Mouse (Mus musculus) c-Kit-positive CD71-negative TER-119-negative erythroid progenitor cells, embryonic 14.5 days (primary cell): ENCODE measurements around the gene Eef1g.
"Not testable (repeated sequence)": the region's sequence is repeated elsewhere in the genome, so short reads cannot be mapped to it uniquely, and the experiment has no call there.

Experiments used
- DNase-seq: peaks from one replicate; pipeline ENCODE4 v3.0.0-alpha.2; 2013; ENCODE audit warnings: low read depth

The Eef1g gene

DNA sequence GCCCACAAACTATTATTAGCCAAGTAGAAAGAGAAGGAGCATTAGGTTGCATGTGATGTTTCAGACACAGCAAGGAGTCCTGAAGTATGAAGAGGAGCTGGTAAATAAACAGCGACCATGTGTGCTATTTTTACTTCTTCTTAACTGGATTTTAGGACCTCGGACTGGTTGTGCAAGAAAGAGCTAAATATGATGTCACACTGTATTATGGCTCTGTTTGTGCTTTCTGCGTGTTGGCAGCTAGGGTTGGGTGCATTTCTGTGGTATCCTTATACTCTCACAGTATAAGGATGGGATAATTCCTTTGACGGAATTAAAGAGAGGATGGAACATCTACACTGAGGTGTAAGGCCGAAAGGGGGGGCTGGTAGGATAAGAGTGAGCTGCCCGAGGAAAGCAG, 21.6 kb upstream of the Eef1g start:
- no peak for DNase-seq

DNA sequence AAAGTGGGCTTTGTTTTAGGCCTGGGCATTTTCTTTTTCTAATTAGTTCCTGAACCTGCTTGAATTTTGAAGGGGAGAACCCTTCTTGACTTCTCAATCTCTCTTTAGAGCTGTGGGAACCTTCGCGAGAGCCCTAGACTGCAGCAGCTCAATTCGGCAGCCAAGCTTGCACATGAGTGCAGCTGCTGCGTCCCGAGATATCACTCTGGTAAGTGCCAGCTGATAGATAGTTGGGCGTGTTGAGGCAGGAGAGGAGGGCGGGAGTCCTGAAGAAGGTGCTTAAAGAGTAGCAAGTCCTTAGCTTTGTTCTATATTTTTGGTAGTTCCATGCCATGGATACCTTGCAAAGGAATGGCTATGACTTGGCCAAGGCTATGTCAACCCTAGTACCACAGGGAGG, 19.9 kb upstream of the Eef1g start:
- DNase-seq, result no peak

DNA sequence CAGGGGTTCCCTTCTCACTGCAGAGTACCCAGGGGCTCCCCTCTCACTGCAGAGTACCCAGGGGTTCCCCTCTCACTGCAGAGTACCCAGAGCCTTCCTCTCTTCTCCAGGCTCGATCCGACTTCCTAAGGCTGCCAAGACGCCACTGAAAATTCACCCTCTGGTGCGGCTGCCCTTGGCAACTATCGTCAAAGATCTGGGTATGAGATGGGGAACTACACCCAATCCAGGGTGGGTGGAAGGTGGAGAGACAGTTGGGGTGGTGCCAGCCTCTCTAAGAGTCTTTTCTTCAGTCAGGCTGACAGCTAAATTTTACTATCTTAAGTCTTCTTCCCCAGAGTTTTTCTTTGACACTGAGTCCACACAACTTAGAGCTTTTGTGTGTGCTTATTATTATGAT, 16.7 kb upstream of the Eef1g start:
- DNase-seq, result no peak

DNA sequence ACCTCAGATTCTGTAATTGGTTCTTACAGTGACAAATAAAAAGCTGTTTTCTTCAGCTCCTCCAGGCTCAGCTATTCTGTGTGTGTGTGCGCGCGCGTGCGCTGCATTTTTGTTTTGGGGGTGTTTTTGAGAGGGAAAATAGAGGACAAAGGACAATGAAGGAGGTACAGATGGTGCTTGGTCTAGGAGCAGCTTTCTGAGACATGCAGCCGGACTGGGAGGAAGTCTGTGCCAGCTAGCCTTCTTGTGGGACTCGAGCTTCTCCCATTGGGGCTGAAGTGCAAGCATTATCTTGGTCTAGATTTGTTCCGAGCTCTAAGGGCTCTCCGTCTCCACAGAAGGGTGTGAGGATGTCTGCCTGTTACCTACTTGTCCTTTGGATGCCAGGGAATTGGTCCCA, 14.6 kb upstream of the Eef1g start:
- no peak for DNase-seq

DNA sequence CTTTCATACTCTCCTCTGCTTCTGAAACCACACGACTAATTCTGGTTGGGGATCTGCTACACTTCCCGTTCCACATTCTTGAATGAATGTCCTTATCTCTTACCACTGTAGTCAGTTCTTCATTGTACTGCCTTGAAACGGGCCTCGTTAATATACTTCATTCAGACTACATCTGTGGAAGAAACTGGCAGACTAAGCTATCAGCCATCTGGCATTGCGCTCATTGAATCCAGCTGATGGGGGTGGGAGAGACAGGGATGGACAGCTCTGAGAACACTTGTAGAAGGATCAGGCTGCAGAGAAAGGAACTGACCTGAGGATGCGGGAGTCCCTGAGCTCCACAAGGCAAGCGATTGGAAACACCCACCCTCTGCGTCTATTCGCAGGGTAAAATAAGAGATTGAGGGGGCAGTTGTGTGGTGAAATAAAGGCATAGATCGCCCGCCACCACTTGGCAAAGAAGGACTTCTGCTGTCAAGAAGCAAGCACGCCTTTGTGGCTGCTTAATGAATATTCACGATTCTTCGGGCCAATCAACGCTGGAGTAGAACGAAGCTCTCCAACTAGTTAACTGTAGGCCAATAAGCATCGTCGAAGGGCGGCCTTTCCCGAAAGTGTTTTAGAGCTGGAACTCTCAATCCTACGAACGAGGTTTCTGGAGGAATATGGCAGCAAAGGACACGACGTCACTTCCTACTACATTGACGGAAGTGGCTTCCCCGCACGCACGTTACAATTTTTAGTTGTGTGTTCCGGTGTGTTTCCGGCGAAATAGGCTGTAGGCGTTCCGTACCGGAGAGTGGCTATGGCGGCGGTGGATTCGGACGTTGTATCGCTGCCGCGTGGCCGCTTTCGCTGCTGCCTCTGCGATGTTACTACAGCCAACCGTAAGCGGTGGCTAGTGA, 13.5 kb upstream of the Eef1g start, which contains the start of gene Tut1:
Gene Tut1 (plus strand): TSS at position 713 of the 905 bp plus-strand sequence.
- DNase-seq, result peak; percentile 97

DNA sequence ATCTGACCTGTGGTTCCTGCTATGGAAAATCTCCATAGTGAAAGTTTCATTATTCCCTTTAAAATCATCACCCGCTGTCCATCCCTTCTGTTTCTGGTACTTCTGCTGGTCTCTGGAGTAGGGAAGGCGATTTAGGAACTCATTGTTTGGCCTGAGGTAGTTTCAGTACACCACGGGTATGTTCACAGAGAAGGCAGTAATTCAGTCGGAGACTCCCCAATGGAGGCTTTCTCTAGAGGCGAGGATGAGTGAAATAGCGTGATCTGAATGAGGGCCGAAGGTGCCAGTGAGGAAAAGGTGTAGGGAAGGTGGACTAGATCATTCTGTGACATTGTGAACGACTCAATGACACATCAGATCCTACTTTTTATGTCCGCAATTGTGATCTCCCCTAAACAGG, 12.7 kb upstream of the Eef1g start:
- no peak for DNase-seq

DNA sequence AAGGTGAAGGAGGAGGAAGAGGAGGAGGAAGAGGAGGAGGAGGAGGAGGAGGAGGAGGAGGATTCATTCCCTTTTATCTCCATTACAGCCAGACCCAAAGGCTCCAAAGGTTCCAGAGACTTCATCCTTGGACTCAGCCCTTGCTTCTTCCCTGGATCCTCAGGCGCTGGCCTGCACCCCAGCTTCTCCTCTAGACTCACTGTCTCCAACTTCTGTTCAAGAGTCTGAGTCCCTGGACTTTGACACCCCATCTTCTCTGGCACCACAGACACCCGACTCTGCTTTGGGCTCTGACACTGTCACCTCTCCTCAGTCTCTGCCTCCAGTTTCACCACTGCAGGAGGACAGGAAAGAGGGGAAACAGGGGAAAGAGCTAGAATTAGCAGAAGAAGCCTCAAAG, 4.6 kb upstream of the Eef1g start:
- DNase-seq, result no peak

DNA sequence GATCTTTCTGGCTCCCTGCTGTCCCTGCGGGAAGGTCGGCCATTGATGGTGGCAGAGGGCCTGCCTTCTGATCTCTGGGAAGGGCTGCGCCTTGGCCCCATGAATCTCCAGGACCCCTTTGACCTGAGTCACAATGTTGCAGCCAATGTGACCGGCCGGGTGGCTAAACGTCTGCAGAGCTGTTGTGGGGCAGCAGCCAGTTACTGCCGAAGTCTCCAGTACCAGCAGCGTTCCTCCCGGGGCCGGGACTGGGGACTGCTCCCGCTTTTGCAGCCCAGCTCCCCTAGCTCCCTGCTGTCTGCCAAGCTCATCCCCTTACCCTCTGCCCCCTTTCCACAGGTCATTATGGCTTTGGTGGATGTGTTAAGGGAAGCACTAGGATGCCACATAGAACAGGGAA, 1.8 kb upstream of the Eef1g start:
- DNase-seq, result no peak

DNA sequence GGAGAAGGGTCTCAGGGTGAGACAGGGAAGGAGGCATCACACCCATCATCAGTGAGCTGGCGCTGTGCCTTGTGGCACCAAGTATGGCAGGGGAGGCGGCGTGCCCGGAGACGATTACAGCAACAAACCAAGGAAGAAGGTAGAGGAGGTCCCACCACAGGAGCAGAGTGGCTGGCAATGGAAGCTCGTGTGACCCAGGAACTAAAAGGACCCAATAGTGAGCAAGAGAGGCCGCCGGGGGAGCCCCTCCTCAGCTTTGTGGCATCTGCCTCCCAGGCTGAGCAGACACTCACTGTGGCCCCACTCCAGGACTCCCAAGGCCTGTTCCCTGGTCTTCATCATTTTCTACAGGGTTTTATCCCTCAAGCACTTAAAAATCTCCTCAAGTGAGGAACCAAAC, 1.1 kb upstream of the Eef1g start:
- no peak for DNase-seq

DNA sequence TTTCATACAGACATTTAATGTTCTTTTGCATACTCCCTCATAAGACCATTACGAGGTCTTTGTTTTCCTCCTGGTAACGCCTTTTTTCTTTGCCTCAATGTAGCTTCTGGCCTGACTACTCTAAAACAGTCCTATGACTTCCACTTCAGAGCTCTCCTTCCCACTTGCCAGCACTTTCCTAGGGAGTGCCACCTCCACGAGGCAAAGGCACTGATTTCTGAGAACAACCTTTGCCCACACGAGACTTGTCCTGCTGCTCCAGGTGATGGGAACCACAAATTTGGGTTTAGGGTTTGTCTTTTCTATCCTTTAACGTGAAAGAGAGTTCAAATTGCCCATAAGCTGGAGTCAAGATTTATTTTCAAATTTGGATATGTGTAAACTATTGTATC, 647 bp upstream of the Eef1g start:
- no peak for DNase-seq

DNA sequence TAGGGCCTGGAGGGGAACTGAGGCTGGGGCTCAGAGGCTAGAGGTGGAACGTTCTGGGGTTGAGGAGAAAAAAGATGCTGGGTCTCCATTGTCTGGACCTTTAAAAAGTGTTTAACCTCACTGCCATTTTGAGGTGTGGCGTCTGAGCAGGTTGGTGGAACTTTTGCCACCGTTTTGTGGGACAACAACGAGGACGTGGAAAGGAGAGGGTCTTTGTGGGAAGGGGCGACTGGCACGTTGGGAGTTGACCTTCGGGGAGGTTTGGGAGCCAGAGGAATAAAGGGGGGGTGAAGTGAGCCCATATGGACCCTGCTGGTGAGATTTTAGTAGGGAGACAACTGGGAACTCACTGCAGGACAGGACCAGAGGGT, 517 bp downstream of the Eef1g start:
- no peak for DNase-seq

DNA sequence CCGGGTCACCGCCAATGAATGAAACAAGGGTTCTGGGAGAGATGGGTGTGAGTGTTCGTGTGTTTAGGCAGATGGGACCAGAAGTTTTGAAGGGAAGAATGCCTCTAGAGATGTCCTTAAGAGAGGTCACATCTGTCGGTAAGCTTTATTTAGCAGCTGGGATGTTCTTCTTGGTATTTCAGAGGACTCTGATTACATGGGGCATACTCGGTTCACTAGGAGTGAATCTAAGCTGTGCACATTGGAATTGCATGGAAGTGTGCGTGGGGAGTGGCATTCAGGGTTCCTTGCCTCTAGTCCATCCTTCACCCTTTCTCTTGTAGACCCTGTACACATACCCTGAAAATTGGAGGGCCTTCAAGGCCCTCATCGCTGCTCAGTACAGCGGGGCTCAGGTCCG, 1.1 kb downstream of the Eef1g start:
- no peak for DNase-seq

DNA sequence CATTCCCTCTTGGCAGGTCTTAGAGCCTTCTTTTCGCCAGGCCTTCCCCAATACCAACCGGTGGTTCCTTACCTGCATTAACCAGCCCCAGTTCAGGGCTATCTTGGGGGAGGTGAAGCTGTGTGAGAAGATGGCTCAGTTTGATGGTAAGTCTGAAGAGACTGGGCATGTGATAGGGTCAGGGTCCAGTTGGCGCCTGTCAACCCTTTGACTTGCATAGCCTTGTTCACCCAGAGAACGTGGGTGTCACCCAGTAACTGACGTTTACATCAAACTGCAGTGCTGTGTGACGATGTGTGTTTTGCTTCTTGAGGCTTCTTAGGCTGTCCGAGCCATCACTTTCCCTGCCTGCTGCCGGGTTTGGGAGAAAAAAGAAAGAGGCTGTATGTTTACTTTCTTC, 5.7 kb downstream of the Eef1g start:
- not testable (repeated sequence) for DNase-seq

DNA sequence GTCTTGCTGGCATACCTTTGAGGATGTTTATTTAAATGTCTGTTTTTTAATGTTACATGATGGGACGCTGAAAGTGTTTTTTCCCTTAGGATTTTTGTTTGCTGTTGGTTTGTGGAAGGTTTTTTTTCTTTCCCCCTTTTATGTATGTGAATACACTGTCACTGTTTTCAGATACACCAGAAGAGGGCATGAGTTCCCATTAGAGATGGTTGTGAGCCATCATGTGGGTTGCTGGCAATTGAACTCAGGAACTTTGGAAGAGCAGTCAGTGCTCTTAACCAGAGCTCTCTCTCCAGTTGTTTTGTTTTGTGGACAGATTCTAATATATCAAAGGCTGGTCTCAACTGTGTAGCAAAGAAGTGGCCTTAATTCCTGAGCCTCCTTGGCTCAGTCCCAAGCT, 7.8 kb downstream of the Eef1g start:
- DNase-seq, result no peak

DNA sequence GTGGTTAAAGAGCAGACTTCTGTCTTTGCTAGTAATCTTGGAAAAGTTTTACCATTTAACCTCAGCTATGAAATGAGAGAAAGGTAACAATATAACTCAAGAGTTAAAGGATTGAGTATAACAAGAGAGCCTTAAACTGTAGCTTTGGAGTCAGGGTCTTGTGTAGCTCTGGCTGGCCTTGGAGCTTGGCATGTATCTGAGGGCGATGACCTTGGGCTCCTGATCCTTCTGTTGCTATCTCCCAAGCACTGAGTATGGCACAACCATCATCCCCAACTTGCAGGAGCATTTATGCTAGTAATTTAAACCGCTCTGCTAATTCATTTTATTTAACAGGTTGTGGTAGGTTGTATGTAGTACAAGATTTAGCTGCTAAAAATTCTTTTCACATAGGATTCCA, 8.7 kb downstream of the Eef1g start:
- no peak for DNase-seq

DNA sequence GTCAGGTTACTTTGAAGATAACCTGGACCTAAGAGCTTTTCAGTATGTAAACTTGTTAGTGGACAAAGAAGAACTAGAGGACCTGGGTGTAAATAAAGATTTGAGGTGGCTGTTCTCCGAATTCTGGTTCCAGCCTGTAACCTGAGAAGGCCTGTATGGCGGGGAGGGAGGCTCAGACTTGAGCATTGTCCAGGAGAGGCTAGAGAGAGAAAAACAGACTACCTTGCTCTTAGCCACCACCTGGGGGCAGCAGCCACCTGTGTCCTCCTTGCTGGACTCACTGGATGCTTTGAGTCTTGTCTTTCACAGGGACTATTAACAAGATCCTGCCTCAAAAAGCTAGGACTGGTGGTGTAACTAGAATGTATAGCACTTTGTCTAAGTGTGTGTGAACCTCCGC, 9.7 kb downstream of the Eef1g start:
- no peak for DNase-seq

DNA sequence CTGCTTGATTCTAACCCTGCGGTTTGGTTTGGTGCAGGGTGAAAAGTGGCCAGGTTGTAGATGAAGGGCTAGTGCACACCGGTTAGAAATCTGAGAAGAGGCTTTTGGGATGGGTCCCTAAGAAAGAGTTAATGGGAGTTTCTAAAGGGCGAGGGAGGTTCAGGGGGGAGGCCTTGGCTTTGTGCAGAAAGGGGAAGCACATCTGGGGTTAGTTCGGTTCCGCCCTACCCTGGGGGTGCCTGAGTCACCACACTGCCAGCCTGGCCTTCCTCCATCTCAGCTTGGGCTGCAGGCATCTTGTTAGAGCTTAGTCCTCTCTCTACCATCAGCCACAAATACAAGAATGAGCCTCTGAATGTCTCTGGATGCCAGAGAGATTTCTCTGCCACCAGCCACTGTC, 13.9 kb downstream of the Eef1g start:
- DNase-seq, result peak; percentile 55

DNA sequence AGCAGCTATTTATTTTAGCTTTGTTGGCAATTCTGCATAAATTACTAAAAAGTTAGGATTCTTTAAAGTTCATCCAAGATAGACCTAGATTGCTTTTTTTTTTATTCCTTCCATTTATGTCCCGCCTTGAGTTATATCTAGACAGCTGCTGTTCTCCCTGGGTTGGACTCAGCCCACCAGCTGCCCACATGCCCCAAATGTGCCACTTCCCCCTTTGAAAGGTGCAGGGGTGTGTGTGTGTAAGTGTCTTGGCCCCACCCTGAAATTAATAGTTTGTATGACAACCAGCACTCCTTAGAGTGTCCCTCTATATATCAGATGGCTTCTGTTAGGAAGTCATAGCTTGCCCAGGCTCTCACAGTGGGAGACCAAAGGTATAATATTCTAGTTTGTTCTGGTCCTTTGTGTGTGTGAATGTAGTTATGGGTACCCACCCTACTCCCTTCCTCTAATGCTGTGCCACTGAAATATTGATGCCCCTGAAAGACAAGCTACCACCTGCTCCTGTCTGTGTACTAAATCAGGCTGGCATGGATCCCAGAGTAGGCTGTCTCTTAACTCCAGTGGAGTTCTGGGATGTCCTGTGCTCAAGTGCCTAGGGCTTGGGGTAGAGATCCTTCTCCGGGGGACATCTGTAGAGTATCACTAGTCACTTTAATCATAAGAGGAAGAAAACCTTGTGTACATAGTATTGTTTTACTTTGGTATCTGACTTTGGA, 14.8 kb downstream of the Eef1g start:
- DNase-seq, result no peak

DNA sequence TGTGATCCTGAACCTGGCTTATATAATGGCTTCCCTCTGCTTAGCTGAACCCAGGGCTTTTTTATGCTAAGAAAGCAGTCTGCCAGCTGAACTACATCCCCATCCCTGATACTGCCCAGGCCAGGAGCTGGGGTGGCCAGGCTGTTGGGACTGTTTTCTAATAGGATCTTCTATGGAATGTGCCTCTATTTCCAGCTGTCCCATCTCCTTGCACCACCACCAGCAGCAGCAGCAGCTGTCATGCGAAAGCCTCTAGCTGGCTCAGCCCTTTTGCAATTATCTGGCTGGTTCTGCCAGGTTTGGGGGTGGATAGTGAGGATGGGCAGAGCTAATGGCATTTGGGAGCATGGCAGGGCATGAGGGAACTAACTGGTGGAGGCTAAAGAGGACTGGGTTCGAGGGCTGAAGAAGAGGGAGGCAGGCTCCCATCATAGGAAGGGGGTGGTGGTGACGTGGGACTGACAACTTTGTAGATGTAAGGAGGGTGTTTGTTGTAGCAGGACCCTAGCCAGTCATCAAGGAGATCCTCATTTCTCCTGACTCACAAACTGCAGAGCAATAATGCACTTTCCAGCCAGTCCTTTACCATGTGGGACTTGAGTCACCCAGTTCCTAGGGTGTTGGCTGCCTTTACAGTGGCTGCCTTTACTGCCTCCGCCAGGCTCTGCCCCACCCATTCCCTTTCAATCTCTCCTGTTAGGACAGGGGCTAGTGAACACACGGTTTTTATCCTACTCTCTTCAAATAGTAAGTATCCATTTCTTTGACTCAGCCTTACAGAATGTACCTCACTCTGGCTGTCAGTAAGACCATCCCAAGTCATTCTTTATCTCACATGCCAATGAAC, 15.7 kb downstream of the Eef1g start:
- DNase-seq, result no peak

DNA sequence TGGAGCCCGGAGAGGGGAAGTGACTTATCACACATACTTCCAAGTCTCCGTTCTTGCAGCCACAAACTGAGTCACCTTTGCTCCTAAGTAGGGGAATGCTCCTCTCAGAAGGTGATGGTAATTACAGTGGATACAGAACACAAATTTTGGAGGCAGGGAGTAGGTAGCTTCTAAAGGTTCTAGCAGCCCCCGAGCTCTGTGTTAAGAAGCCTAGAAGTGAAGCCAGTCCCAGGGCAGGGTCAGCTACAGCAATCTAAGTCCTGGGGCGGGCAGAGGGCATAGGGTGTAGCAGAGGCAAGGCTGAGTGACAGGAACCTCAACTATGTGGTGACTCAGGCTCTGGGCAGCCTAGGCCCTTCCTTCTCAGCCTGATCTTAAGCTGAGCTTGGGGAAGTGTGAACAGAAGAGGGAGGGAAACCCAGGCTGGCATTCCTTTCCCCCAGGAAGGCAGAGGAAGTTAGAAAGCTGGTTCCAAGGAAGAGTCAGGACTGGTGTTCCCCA, 16.4 kb downstream of the Eef1g start:
- DNase-seq, result no peak

DNA sequence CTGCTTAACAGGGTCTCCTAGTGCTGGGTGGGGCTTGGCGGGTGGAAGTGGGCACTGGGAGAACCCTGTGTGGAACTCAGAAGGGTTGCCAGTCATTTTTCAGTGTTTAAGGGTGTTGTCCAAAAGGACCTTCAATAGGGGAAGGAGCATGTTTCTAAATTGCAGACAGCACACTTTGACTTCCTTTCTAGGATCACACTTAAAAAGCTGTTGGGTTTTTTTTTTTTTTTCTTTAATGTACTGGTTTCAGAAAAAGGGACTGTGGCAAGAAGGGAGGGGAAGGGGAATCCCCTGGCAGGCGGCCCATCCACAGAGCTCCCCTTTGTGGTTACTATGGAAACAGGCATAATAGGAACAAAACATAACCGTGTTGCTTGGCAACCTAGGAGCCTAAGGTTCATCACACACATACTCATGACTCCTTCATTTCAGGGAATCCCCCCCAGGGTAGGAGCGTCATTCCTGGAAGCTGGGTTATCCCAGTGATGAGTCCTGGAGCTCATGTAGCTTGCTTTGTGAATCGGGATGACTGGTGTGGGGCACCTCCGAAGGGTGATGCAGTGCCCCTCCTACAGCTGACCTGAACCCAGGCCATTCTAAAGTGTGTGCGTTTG, 17.5 kb downstream of the Eef1g start:
- DNase-seq, result peak; percentile 83

DNA sequence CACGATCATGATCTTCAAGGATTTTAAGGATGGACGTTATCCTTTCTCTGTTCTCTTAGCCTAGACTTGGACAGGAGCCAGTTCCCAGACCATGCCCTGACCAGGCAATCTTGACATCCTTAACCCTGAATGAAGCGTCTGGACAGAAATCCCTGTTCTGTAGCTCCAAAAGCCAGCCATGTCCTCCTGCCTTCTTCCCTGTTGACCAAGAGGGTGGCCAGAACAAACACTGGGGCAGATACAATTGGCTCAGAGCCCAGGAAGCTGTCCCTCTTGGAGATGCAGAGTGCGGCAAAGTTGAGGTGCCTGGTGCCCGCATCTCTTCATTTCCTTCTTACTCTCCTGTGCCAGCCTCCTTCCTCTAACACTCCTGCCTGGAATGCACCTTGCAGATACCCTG, 19.1 kb downstream of the Eef1g start:
- no peak for DNase-seq
